Mouse (Mus musculus) liver (tissue): ENCODE measurements at regions not wholly inside any gene's neighbourhood (a gene's known extent, or its start where the extent isn't known, plus 50 kb on each side); places are given as distances from the start of the nearest gene placed in this dataset.

Experiments
- DNase-seq: peaks from one replicate; pipeline ENCODE4 v3.0.0-alpha.2; 2020; ENCODE audit warnings: mixed read lengths

DNA sequence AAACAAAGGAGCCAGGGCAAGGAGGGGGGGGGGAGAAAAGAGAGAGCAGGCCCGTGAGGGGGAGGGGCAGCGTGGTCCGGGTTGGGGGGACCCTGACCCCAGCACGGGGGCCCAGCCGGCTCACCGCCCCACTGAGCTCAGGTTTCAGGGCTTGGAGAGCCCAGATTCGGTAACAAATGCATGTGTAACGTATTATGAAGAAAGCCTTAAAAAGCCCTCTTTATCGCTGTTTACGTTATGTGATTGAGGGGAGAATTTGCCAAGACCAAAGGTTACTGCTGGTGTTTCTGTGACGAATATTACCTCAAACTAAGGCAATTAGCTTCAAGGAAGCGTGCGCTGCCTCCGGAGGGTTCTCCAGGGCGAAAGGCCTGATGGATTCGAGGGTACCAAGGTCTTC lies 54.2 kb downstream of the Barx1 start:
- DNase-seq = no peak

- DNase-seq = no peak
Observed at GRCm38 (mm10) chr13:48717451-48717850, 54.7 kb downstream of the Barx1 start.

DNA sequence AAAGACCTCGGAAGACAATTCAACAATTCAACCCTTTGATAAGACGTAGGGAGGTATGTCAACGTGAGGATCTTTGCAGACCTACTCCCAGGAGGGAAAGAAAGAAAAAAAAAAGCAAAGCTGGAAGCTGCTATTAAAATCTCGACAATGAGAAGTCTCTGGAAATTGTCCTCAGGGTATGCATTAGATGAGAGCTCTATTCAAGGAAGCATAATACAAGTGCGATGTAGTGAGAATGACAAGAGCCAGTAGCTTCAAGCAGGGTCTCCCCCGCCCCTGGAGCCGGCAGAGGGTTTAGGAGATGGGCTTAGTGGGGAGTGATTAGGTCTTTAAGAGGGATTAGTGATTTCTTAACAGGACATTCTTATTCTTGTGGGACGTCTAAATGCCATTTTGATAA lies 60.9 kb downstream of the Barx1 start:
- DNase-seq = no peak

DNA sequence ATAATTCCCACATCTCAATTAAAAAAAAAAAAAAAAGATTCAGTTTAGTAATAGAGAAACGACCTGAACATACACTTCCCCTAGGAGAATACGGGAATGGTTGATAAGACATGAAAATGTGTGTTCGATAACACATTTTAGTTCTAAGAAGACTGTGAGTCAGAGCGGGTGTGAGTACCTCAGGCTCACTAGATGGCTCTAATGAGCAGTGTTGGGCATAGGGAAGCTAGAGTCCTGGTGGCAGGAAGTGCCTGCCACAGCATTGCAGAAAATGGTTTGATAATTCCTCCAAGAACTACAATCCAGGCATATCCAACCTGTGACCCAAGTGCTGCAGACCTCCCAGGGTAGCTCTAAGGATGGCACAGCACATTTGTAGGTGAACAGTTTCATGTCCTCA lies 63.6 kb downstream of the Barx1 start:
- DNase-seq = no peak

- peak; percentile 44 for DNase-seq
Observed at GRCm38 (mm10) chr13:48731046-48731996, 68.5 kb downstream of the Barx1 start.

- DNase-seq = peak; percentile 51
Observed at GRCm38 (mm10) chr13:48732168-48732841, 69.5 kb downstream of the Barx1 start.

DNA sequence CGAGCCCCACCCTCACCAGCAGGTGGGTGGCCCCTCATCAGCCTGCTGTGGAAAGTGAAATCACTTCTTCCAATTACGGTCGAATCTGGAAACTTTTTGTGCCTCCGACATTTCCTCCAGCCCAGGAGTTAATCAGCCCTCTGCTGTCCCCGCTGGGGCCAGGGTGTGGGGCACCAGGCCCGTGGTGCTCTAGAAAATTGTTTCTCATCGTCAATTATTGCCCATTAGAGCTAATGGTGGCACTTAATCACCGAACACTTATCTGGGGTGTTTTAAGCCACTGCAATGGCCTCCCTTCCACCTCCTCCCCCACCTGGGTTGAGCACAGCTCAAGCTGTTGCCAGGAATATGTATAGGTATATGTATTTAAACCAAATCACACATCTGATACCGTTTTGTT lies 72.2 kb downstream of the Barx1 start:
- no peak for DNase-seq

- no peak for DNase-seq
Observed at GRCm38 (mm10) chr13:48745566-48745965, 82.8 kb downstream of the Barx1 start.

- no peak for DNase-seq
Observed at GRCm38 (mm10) chr13:48746301-48746700, 83.5 kb downstream of the Barx1 start.
